Comparison of ENCODE assay signal across 8 mouse cellular contexts in the genomic region with DNA sequence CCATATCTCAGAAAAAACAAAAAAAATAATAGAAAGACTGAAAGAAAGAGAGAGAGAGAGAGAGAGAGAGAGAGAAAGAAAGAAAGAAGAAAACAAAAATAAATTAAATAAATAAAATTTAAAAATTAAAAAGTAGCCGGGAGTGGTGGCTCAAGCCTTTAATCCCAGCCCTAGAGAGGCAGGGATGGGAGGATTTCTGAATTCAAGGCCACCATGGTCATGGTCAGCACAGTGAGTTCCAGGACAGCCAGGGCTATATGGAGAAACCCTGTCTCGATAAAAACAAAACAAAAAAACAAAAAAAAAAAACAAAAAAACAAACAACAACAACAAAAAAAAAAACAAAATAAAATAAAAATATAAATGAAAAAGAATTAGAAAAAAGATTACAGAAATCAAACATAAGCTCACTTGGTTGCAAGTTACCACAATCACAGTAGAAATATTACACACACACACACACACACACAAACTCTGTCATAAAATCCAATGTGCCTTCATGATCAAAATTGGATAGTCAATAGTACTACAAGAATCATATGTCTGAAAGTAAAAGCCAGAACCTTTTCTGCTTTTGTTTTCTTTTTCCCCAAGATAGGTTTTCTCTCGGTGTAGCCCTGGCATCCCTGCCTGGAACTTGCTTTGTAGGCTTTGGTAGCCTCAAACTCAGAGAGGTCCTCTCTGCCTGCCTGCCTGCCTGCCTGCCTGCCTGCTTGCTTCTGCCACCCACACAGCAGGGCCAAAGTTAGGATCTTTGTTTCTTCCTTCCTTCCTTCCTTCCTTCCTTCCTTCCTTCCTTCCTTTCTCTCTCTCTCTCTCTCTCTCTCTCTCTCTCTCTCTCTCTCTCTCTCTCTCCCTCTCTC.
DNase-seq lines count a peak whose midpoint lies in the region; ATAC-seq and TF ChIP-seq lines count a peak whose summit lies in the region.
"Not testable (repeated sequence)": the region's sequence is repeated elsewhere in the genome, so short reads cannot be mapped to it uniquely, and the experiment has no call there.

No protein-coding gene starts in this region.

- not testable (repeated sequence) for H3K36me3 ChIP-seq in embryonic facial prominence, embryonic 14.5 days (ENCODE audit: control insufficient read depth, insufficient read depth, low read length); heart, adult 2 months (ENCODE audit: control insufficient read depth, insufficient read depth, low read length); intestine, embryonic 16.5 days (ENCODE audit: control insufficient read depth, insufficient read depth, low read length)

- DNase-seq in adrenal gland, adult 18-20 months (ENCODE audit: low spot score in 2 of 2) = peak; percentile 47 to 72
- not testable (repeated sequence) for DNase-seq in embryonic facial prominence, embryonic 14.5 days (ENCODE audit: low spot score)
- DNase-seq in heart, adult 2 months = peak; percentile 31 to 54
- peak; percentile 36 to 45 for DNase-seq in left cerebral cortex, adult 18-20 months (ENCODE audit: low spot score in 2 of 2)
- peak; percentile 32 for DNase-seq in lung, postnatal 14 days
- DNase-seq in ovary, postnatal 36 days (ENCODE audit: low spot score) = peak; percentile 42
- peak; percentile 26 to 51 for DNase-seq in thymus, postnatal 36 days

- intact Hi-C loops in heart, adult 2 months (cut with DNase I) = not testable (repeated sequence)

- 71% methylated on average over 2 of the region's 3 CpGs for WGBS in embryonic facial prominence, embryonic 14.5 days
- WGBS in heart, adult 2 months = 47% methylated on average over 3 of the region's 3 CpGs
- WGBS in intestine, embryonic 16.5 days = 75% methylated on average over 2 of the region's 3 CpGs

- not testable (repeated sequence) for TF ChIP-seq CTCF in heart, adult 2 months (IDR thresholded peaks at IDR 0.05)

- TF ChIP-seq POLR2A in heart, adult 2 months (IDR thresholded peaks at IDR 0.05; ENCODE audit: insufficient read depth, low read depth, low read length) = not testable (repeated sequence)

- TF ChIP-seq EP300 in heart, adult 2 months (IDR thresholded peaks at IDR 0.05; ENCODE audit: insufficient read depth, low read depth, low read length) = not testable (repeated sequence)

- H3K4me1 ChIP-seq in embryonic facial prominence, embryonic 14.5 days (ENCODE audit: control insufficient read depth, insufficient read depth, low read length); heart, adult 2 months (ENCODE audit: control insufficient read depth, insufficient read depth, low read length); intestine, embryonic 16.5 days (ENCODE audit: control insufficient read depth, insufficient read depth, low read length): not testable (repeated sequence)

- H3K27me3 ChIP-seq in embryonic facial prominence, embryonic 14.5 days (replicated peaks; ENCODE audit: control insufficient read depth, insufficient read depth, low read length); heart, adult 2 months (ENCODE audit: control insufficient read depth, insufficient read depth, low read length); intestine, embryonic 16.5 days (replicated peaks; ENCODE audit: control insufficient read depth, insufficient read depth, low read length): not testable (repeated sequence)

- H3K27ac ChIP-seq in embryonic facial prominence, embryonic 14.5 days (replicated peaks; ENCODE audit: low read depth, low read length); heart, adult 2 months; intestine, embryonic 16.5 days (ENCODE audit: low read length): not testable (repeated sequence)

- not testable (repeated sequence) for H3K9me3 ChIP-seq in embryonic facial prominence, embryonic 14.5 days (ENCODE audit: control insufficient read depth, low read length); intestine, embryonic 16.5 days (ENCODE audit: control insufficient read depth, low read length)

- not testable (repeated sequence) for H3K79me2 ChIP-seq in heart, adult 2 months (replicated peaks; ENCODE audit: control insufficient read depth, insufficient read depth, low read length)

- H3K4me3 ChIP-seq in embryonic facial prominence, embryonic 14.5 days (ENCODE audit: low read depth, low read length); heart, adult 2 months; intestine, embryonic 16.5 days (ENCODE audit: low read length): not testable (repeated sequence)

- not testable (repeated sequence) for H3K9ac ChIP-seq in embryonic facial prominence, embryonic 14.5 days (ENCODE audit: low read depth, low read length); heart, adult 2 months (ENCODE audit: low read depth, low read length); intestine, embryonic 16.5 days (ENCODE audit: low read depth, low read length)

- peak; percentile 90 for ATAC-seq in embryonic facial prominence, embryonic 14.5 days (ENCODE audit: low read depth)
- ATAC-seq in intestine, embryonic 16.5 days = peak; percentile 98

- not testable (repeated sequence) for H3K4me2 ChIP-seq in embryonic facial prominence, embryonic 14.5 days (ENCODE audit: low read depth, low read length); intestine, embryonic 16.5 days (ENCODE audit: low read depth, low read length)
